27 mouse cellular contexts compared by ENCODE assay signal in genomic region chr10:78583939-78584338, GRCm38 (mm10). TPM values are rescaled to one million over a fixed set of nuclear protein-coding genes. Genes with fewer than 3 reads are reported as not detected.
"Had no signal": no experiment of that assay in that cellular context is flagged by ENCODE, and none has a peak within 500 bp of the region (broad histone marks: within the 10 kb centered on the region; RNA-seq: fewer than 3 reads in every experiment).

No protein-coding gene starts in this region.

- H3K27me3 ChIP-seq: lung, embryonic 15.5 days; midbrain, embryonic 12.5 days; neural tube, embryonic 13.5 days; neural tube, embryonic 15.5 days had no signal

- H3K9me3 ChIP-seq: lung, embryonic 15.5 days; midbrain, embryonic 10.5 days; midbrain, embryonic 12.5 days; neural tube, embryonic 13.5 days; neural tube, embryonic 15.5 days had no signal

- H3K4me2 ChIP-seq: lung, embryonic 15.5 days; midbrain, embryonic 12.5 days; neural tube, embryonic 13.5 days; neural tube, embryonic 15.5 days had no signal

- H3K27ac ChIP-seq: liver, embryonic 14.5 days; lung, embryonic 15.5 days; midbrain, embryonic 10.5 days; midbrain, embryonic 12.5 days; neural tube, embryonic 13.5 days; neural tube, embryonic 15.5 days had no signal

- H3K4me3 ChIP-seq: lung, embryonic 15.5 days; midbrain, embryonic 10.5 days; midbrain, embryonic 12.5 days; neural tube, embryonic 13.5 days; neural tube, embryonic 15.5 days had no signal

- H3K9ac ChIP-seq: liver, embryonic 14.5 days; lung, embryonic 15.5 days; midbrain, embryonic 12.5 days; neural tube, embryonic 13.5 days; neural tube, embryonic 15.5 days had no signal

- DNase-seq: lung, adult 18-20 months; lung, postnatal 14 days; lung, postnatal 4 days; midbrain, embryonic 14.5 days; retina, postnatal 1 day; right cerebral cortex, adult 18-20 months; right cerebral cortex, postnatal 25 days; right cerebral cortex, postnatal 4 days; spleen, adult 18-20 months; thymus, adult 18-20 months; thymus, postnatal 25 days had no signal

- H3K4me1 ChIP-seq: lung, embryonic 15.5 days; midbrain, embryonic 10.5 days; midbrain, embryonic 12.5 days; neural tube, embryonic 13.5 days; neural tube, embryonic 15.5 days had no signal

- ATAC-seq: lung, postnatal 0 days had no signal

RNA-seq across cellular contexts. Expression of gene Syde1, which starts 7.8 kb away (rescaled TPM):
- total RNA-seq: megakaryocyte-erythroid progenitor cell, adult 5-6 weeks had no signal

RNA-seq across cellular contexts. Expression of gene Olfr1357, which starts 33.9 kb away (rescaled TPM):
- total RNA-seq: megakaryocyte, adult 5-6 weeks; megakaryocyte-erythroid progenitor cell, adult 5-6 weeks; midbrain, postnatal 0 days; monocyte, adult 5-6 weeks had no signal
- polyA plus RNA-seq: liver, embryonic 14.5 days; liver, embryonic 16.5 days; lung, embryonic 15.5 days; lung, postnatal 0 days; midbrain, embryonic 10.5 days; midbrain, embryonic 12.5 days; midbrain, embryonic 14.5 days; midbrain, postnatal 0 days; neural tube, embryonic 11.5 days; neural tube, embryonic 13.5 days; neural tube, embryonic 15.5 days; small intestine, adult 2 months; stomach, embryonic 14.5 days; stomach, embryonic 16.5 days had no signal
